Mouse (Mus musculus) left cerebral cortex, adult 2 months (tissue): ENCODE data around the gene Qser1. TPM values are rescaled to one million over a fixed set of nuclear protein-coding genes. Genes with fewer than 3 reads are reported as not detected.

Experiments
- DNase-seq, 2 experiments: peaks; one replicate each; pipeline ENCODE4 v3.0.0; 2021 to 2022; ENCODE audit warnings: low spot score in 2 of 2, mixed read lengths in 1 of 2; ENCODE audit errors: extremely low spot score in 1 of 2
- H3K27ac ChIP-seq: fragments of 200-600 bp; 2 replicates; pipeline ENCODE4 v1.8.1; 2022
- H3K4me3 ChIP-seq: fragments of 200-600 bp; 2 replicates; pipeline ENCODE4 v1.8.1; 2022
- CTCF ChIP-seq: fragments of 200-600 bp; IDR thresholded peaks from 2 replicates; pipeline ENCODE4 v1.8.1; 2022; ENCODE audit warnings: antibody characterized with exemption, mild to moderate bottlenecking, moderate library complexity
- intact Hi-C: fragments of 180-260 bp; cut with DNase I; formaldehyde crosslinking; loops from one replicate; pipeline ENCODE4 v1.15.1; 2025
- total RNA-seq, 2 experiments: library from RNA; stranded (reverse); gene quantifications; 2 replicates each; pipeline ENCODE4 v1.2.3; 2021

The Qser1 gene
- total RNA-seq, 2 experiments from 2014 or later: 10.2 to 10.8 TPM

GRCm38 (mm10) chr2:104717827-104718226 lies 98.7 kb downstream of the Qser1 start:
- H3K27ac ChIP-seq: no peak overlapping the region
- DNase-seq: no peak
- TF ChIP-seq CTCF: no peak
- H3K4me3 ChIP-seq: no peak overlapping the region
- intact Hi-C loops: no loop called here

- DNase-seq: no peak
- TF ChIP-seq CTCF: no peak
- H3K4me3 ChIP-seq: no peak overlapping the region
- H3K27ac ChIP-seq: no peak overlapping the region
- intact Hi-C loops: no loop called here
These were observed 99.3 kb downstream of the Qser1 start for GRCm38 (mm10) chr2:104717231-104717735.

- intact Hi-C loops: no loop called here
These were observed 100.3 kb downstream of the Qser1 start, which contains the start of gene Pin1rt1 for GRCm38 (mm10) chr2:104716279-104716678. TSS of gene Pin1rt1 (minus strand) at chr2:104716379.

GRCm38 (mm10) chr2:104714254-104714691 lies 102.3 kb downstream of the Qser1 start:
- DNase-seq: no peak
- intact Hi-C loops: no loop called here
- TF ChIP-seq CTCF: no peak
- Histone ChIP-seq H3K27ac (no peak overlapping the region), H3K4me3 (no peak overlapping the region)

More at GRCm38 (mm10) chr2:104716279-104716678, 100.3 kb downstream of the Qser1 start, which contains the start of gene Pin1rt1:
- TF ChIP-seq CTCF: no peak
- no peak for DNase-seq
- Histone ChIP-seq H3K4me3 (no peak within 1 kb of the TSS), H3K27ac (no peak within 1 kb of the TSS)

GRCm38 (mm10) chr2:104712486-104712809 lies 104.1 kb downstream of the Qser1 start:
- intact Hi-C loops: loop anchor here (2.0 kb wide), 1 partner anchor 30 kb away; the partner anchor contains the start of gene Depdc7
- DNase-seq: no peak
- Histone ChIP-seq H3K27ac (peak overlapping the region; percentile 93), H3K4me3 (peak overlapping the region; percentile 85)
- TF ChIP-seq CTCF: no peak

- intact Hi-C loops: loop anchor here (2.0 kb wide), 1 partner anchor 31 kb away; the partner anchor contains the start of gene Depdc7
These were observed 104.7 kb downstream of the Qser1 start, which contains the start of gene Tcp11l1 for GRCm38 (mm10) chr2:104711585-104712485. TSS of gene Tcp11l1 (minus strand) at chr2:104712169.

GRCm38 (mm10) chr2:104710670-104711370 lies 105.7 kb downstream of the Qser1 start:
- intact Hi-C loops: no loop called here
- H3K27ac ChIP-seq: no peak overlapping the region; the same call in 1 of the 2 replicates
- H3K4me3 ChIP-seq: peak overlapping the region; percentile 85
- DNase-seq: no peak
- no peak for TF ChIP-seq CTCF

More at GRCm38 (mm10) chr2:104711585-104712485, 104.7 kb downstream of the Qser1 start, which contains the start of gene Tcp11l1:
- H3K27ac ChIP-seq: peak within 1 kb of the TSS; percentile 93
- TF ChIP-seq CTCF: no peak
- H3K4me3 ChIP-seq: peak within 1 kb of the TSS; percentile 85
- DNase-seq: peak; percentile 64 to 69

GRCm38 (mm10) chr2:104709786-104710337 lies 106.7 kb downstream of the Qser1 start:
- intact Hi-C loops: no loop called here
- Histone ChIP-seq H3K27ac (no peak overlapping the region), H3K4me3 (no peak overlapping the region)
- DNase-seq: no peak
- no peak for TF ChIP-seq CTCF

Other genes starting within 250 kb of the Qser1 start
- 10 to 100 TPM; 43.1 to 46.2 TPM for gene Cstf3, start 226.2 kb downstream of the Qser1 start, total RNA-seq
- 10 to 100 TPM; 41.5 to 42.6 TPM for gene Tcp11l1, start 104.6 kb downstream of the Qser1 start, total RNA-seq
- not detected for gene Pin1rt1, start 100.4 kb downstream of the Qser1 start, total RNA-seq
- 1 to 10 TPM in 1 of 2 experiments, under 1 TPM in 1; 0.63 to 1.4 TPM for gene Depdc7, start 73.9 kb downstream of the Qser1 start, total RNA-seq
- under 1 TPM; 0.49 to 0.63 TPM for gene Prrg4, start 33.1 kb upstream of the Qser1 start, total RNA-seq
- gene Ccdc73, start 51.0 kb upstream of the Qser1 start, total RNA-seq: 1 to 10 TPM in 1 of 2 experiments, not detected in 1; 2.4 TPM
- 10 to 100 TPM; 83.4 to 89.8 TPM for gene Eif3m, start 200.3 kb upstream of the Qser1 start, total RNA-seq